Mouse (Mus musculus) myocyte (in vitro differentiated cells): Measurements from ENCODE around the gene Mical2. TPM values are rescaled to one million over a fixed set of nuclear protein-coding genes. Genes with fewer than 3 reads are reported as not detected.

Source experiments
- H3K27me3 ChIP-seq: one replicate; pipeline ENCODE4 v1.6.1; 2011; ENCODE audit not compliant: control insufficient read depth, insufficient read depth, insufficient read length
- H3K36me3 ChIP-seq: one replicate; pipeline ENCODE4 v1.6.1; 2011; ENCODE audit not compliant: control insufficient read depth, insufficient read depth
- H3K4me2 ChIP-seq: one replicate; pipeline ENCODE4 v1.6.1; 2011; ENCODE audit warnings: low read depth, control low read depth
- H3K4me3 ChIP-seq: one replicate; pipeline ENCODE4 v1.5.1; 2011; ENCODE audit warnings: mild to moderate bottlenecking, control low read depth, moderate library complexity
- H3K79me2 ChIP-seq: one replicate; pipeline ENCODE4 v1.6.1; 2011; ENCODE audit not compliant: control insufficient read depth, insufficient read depth
- H3ac ChIP-seq: one replicate; pipeline ENCODE4 v1.6.1; 2011; ENCODE audit not compliant: control insufficient read depth, insufficient read length
- CEBPB ChIP-seq: IDR thresholded peaks from 2 replicates; pipeline ENCODE4 v1.6.1; 2011; ENCODE audit warnings: mild to moderate bottlenecking, moderate library complexity; ENCODE audit not compliant: poor library complexity, insufficient read depth, severe bottlenecking
- E2F4 ChIP-seq: IDR thresholded peaks from one replicate; pipeline ENCODE4 v1.6.1; 2011; ENCODE audit warnings: mild to moderate bottlenecking, control low read depth, moderate library complexity; ENCODE audit not compliant: insufficient read depth
- MAX ChIP-seq: IDR thresholded peaks from one replicate; pipeline ENCODE4 v1.6.1; 2011; ENCODE audit warnings: low read depth, mild to moderate bottlenecking, control low read depth
- MYOD1 ChIP-seq, 3 experiments: IDR thresholded peaks; one replicate each; pipeline ENCODE4 v1.6.1; 2011; ENCODE audit warnings: control low read depth in 2 of 3, low read depth in 2 of 3, mild to moderate bottlenecking in 2 of 3, moderate library complexity in 1 of 3; ENCODE audit not compliant: insufficient read length in 2 of 3, control insufficient read depth in 1 of 3
- MYOG ChIP-seq, 3 experiments: IDR thresholded peaks; one replicate each; pipeline ENCODE4 v1.6.1; 2011; ENCODE audit warnings: control low read depth in 2 of 3, low read depth in 2 of 3, mild to moderate bottlenecking in 2 of 3; ENCODE audit not compliant: insufficient read length in 2 of 3, control insufficient read depth in 1 of 3, insufficient read depth in 1 of 3
- POLR2A ChIP-seq: IDR thresholded peaks from one replicate; pipeline ENCODE4 v1.6.1; 2011; ENCODE audit warnings: low read depth, mild to moderate bottlenecking, control low read depth, moderate library complexity; ENCODE audit not compliant: insufficient read length
- POLR2AphosphoS2 ChIP-seq: IDR thresholded peaks from one replicate; pipeline ENCODE4 v1.6.1; 2011; ENCODE audit warnings: low read depth, control low read depth; ENCODE audit not compliant: insufficient read length
- REST ChIP-seq: IDR thresholded peaks from one replicate; pipeline ENCODE4 v1.6.1; 2011; ENCODE audit warnings: mild to moderate bottlenecking, control low read depth, moderate library complexity; ENCODE audit not compliant: insufficient read depth, insufficient read length
- SRF ChIP-seq: IDR thresholded peaks from one replicate; pipeline ENCODE4 v1.6.1; 2011; ENCODE audit warnings: low read depth; ENCODE audit not compliant: control insufficient read depth, insufficient read length
- TCF12 ChIP-seq: IDR thresholded peaks from one replicate; pipeline ENCODE4 v1.6.1; 2011; ENCODE audit warnings: mild to moderate bottlenecking, control low read depth; ENCODE audit not compliant: poor library complexity, insufficient read depth, severe bottlenecking
- TCF3 ChIP-seq: IDR thresholded peaks from one replicate; pipeline ENCODE4 v1.6.1; 2011; ENCODE audit warnings: low read depth, control low read depth; ENCODE audit not compliant: insufficient read length
- USF1 ChIP-seq: IDR thresholded peaks from one replicate; pipeline ENCODE4 v1.6.1; 2011; ENCODE audit warnings: low read depth, mild to moderate bottlenecking, control low read depth, moderate library complexity
- polyA plus RNA-seq: library from polyadenylated mRNA; unstranded; fragments of >200 nt; fragmentation: generic; extraction: Trizol; gene quantifications from one replicate; pipeline ENCODE4 v1.2.1, GENCODE M21; 2012; ENCODE audit warnings: missing spikeins

The Mical2 gene
- polyA plus RNA-seq, 1 experiment, result 34.8 TPM

- TF ChIP-seq POLR2A, result no peak
- no peak for TF ChIP-seq REST
- no peak for TF ChIP-seq MYOD1 (IDR thresholded peaks at IDR 0.05; ENCODE audit: control insufficient read depth in 1 of 3, insufficient read length in 2 of 3, low read depth in 2 of 3)
- no peak for TF ChIP-seq TCF3
- no peak for TF ChIP-seq E2F4
- TF ChIP-seq TCF12, result no peak
- TF ChIP-seq SRF, result no peak
- no peak for TF ChIP-seq MYOG (IDR thresholded peaks at IDR 0.05; ENCODE audit: control insufficient read depth in 1 of 3, insufficient read depth in 1 of 3, insufficient read length in 2 of 3, low read depth in 2 of 3)
- TF ChIP-seq USF1, result no peak
- no peak for TF ChIP-seq POLR2AphosphoS2
- TF ChIP-seq CEBPB, result no peak
- no peak for TF ChIP-seq MAX
- H3K4me3 ChIP-seq, result no peak overlapping the region
Observed at GRCm38 (mm10) chr7:112413286-112413685, 187.6 kb downstream of the Mical2 start.

GRCm38 (mm10) chr7:112416058-112416526 lies 190.4 kb downstream of the Mical2 start:
- peak overlapping the region; percentile 49 for H3K4me2 ChIP-seq
- H3K4me3 ChIP-seq, result no peak overlapping the region

More at GRCm38 (mm10) chr7:112413286-112413685, 187.6 kb downstream of the Mical2 start:
- Histone ChIP-seq H3ac (no peak overlapping the region), H3K4me2 (no peak overlapping the region), H3K36me3 (no peaks in the 10 kb centered on the region), H3K79me2 (no peaks in the 10 kb centered on the region), H3K27me3 (no peaks in the 10 kb centered on the region)

GRCm38 (mm10) chr7:112416730-112417513 lies 191.3 kb downstream of the Mical2 start:
- peak overlapping the region; percentile 49 for H3K4me2 ChIP-seq
- H3K27me3 ChIP-seq, result no peaks in the 10 kb centered on the region
- no peak for TF ChIP-seq CEBPB
- no peak for TF ChIP-seq MAX
- TF ChIP-seq E2F4, result no peak
- TF ChIP-seq POLR2AphosphoS2, result no peak
- no peak for TF ChIP-seq TCF3
- TF ChIP-seq MYOD1 (IDR thresholded peaks at IDR 0.05; ENCODE audit: control insufficient read depth in 1 of 3, insufficient read length in 2 of 3, low read depth in 2 of 3), result no peak
- TF ChIP-seq REST, result no peak
- no peak for TF ChIP-seq POLR2A
- no peak for TF ChIP-seq SRF
- no peak for TF ChIP-seq MYOG (IDR thresholded peaks at IDR 0.05; ENCODE audit: control insufficient read depth in 1 of 3, insufficient read depth in 1 of 3, insufficient read length in 2 of 3, low read depth in 2 of 3)
- TF ChIP-seq USF1, result no peak
- no peak for TF ChIP-seq TCF12
- no peaks in the 10 kb centered on the region for H3K79me2 ChIP-seq
- no peak overlapping the region for H3ac ChIP-seq
- H3K36me3 ChIP-seq, result no peaks in the 10 kb centered on the region
- H3K4me3 ChIP-seq, result no peak overlapping the region

More at GRCm38 (mm10) chr7:112416058-112416526, 190.4 kb downstream of the Mical2 start:
- no peak overlapping the region for H3ac ChIP-seq
- no peaks in the 10 kb centered on the region for H3K79me2 ChIP-seq
- H3K36me3 ChIP-seq, result no peaks in the 10 kb centered on the region
- no peaks in the 10 kb centered on the region for H3K27me3 ChIP-seq
- TF ChIP-seq POLR2A (no peak), TCF12 (no peak), REST (no peak), POLR2AphosphoS2 (no peak), TCF3 (no peak), CEBPB (no peak), MYOD1 (IDR thresholded peaks at IDR 0.05; ENCODE audit: control insufficient read depth in 1 of 3, insufficient read length in 2 of 3, low read depth in 2 of 3) (no peak), MYOG (IDR thresholded peaks at IDR 0.05; ENCODE audit: control insufficient read depth in 1 of 3, insufficient read depth in 1 of 3, insufficient read length in 2 of 3, low read depth in 2 of 3) (no peak), E2F4 (no peak), SRF (no peak), MAX (no peak), USF1 (no peak)

GRCm38 (mm10) chr7:112417598-112417997 lies 191.9 kb downstream of the Mical2 start:
- no peak overlapping the region for H3K4me2 ChIP-seq
- no peak overlapping the region for H3ac ChIP-seq
- TF ChIP-seq POLR2A (no peak), TCF3 (no peak), TCF12 (no peak), USF1 (no peak), MAX (no peak), CEBPB (no peak), MYOG (IDR thresholded peaks at IDR 0.05; ENCODE audit: control insufficient read depth in 1 of 3, insufficient read depth in 1 of 3, insufficient read length in 2 of 3, low read depth in 2 of 3) (no peak), REST (no peak), POLR2AphosphoS2 (no peak), E2F4 (no peak), MYOD1 (IDR thresholded peaks at IDR 0.05; ENCODE audit: control insufficient read depth in 1 of 3, insufficient read length in 2 of 3, low read depth in 2 of 3) (no peak), SRF (no peak)
- no peaks in the 10 kb centered on the region for H3K36me3 ChIP-seq
- H3K27me3 ChIP-seq, result no peaks in the 10 kb centered on the region
- no peaks in the 10 kb centered on the region for H3K79me2 ChIP-seq
- no peak overlapping the region for H3K4me3 ChIP-seq
